Mouse (Mus musculus): ENCODE data around the gene Pik3r4.
"Not testable (repeated sequence)": the region's sequence is repeated elsewhere in the genome, so short reads cannot be mapped to it uniquely, and the experiment has no call there.

The Pik3r4 gene

DNA sequence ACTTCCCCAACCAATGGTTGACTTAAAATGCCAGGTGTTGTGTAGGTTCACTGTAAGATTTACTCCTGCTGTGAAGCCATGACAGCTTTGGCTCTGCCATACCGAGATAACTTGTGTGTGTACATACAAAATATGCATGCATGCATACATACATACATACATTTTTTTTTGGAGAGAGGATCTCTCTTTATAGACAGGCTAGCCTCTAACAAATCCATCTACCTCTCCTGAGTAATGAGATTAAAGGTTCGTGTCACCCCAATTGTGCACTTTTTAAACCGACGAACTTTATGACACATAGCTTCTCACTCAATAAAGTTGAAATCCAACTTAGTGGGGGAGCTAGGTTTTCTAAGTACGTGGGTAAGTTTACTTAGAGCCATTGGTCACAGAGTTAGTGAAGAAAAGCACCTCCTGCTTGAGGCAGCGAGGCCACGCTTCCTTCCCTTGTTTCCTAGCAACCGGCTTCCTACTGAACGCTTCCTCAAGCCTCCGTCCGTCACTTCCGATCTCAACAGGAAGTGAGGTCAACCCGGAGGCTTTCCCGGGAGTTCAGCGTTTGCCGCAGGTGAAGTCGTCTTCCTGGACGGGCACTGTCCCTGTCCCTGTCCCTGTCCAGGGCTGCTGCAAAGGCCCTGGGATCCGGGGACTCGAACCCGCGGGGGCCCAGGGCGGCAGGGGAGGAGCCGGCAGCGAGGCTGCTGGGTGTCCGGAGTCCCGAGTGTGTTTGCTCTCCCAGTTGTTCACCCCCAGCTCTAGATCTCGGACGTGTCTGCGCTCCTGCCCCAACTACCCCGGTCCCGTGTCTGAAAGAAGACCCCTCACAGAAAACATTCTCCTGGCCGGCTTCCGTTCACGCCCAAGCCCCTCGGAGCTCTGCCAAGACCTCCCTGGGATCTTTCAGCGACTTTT, at the start of gene Pik3r4:
Pik3r4 (plus strand) TSS at position 519 of the 912 bp plus-strand sequence.
- peak; percentile 93 for DNase-seq (ENCODE audit: low spot score)

- DNase-seq (ENCODE audit: low spot score): no peak
Measured at GRCm38 (mm10) chr9:105598906-105599305, 43.9 kb upstream of the Pik3r4 start.

GRCm38 (mm10) chr9:105611980-105612771, 30.6 kb upstream of the Pik3r4 start:
- DNase-seq (ENCODE audit: low spot score): peak; percentile 67

DNA sequence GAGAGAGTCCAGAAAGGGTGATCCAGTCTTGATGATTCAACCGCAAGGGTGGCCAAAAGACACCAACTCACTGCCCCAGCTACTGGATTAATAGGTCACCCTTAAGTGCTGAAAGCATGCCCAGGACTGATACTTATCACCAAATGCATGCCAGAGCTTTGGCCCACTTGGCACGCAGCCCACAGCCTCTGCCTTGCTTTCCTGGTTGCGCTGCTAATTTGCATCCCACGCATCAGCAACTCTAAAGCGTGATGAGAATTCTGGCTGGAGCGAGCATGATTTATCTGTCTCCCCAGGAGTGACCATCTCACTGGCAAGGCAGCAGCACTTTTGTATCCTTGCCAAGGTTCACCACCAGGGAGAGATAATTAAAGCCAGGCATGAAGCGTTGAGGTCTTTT, 29.9 kb upstream of the Pik3r4 start:
- peak; percentile 96 for DNase-seq (ENCODE audit: low spot score)

DNA sequence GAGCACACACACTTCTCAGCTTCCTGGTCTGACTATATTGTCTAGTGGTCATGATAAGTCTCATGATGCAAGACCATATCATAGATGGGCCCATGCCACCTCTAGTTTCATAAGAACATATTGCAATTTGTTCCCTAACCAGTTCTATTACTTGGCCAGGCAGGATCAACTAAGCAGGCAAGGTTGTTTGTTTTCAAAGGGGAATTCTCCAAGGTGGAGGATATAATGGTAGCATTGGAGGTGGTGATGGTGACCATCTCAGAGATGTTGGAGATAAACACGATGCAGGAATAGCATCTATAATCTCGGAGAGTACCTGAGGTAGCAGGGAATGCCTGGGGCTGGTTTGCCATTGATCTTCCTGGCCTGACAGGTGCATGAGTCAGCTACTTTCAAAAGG, 26.8 kb upstream of the Pik3r4 start:
- no peak for DNase-seq (ENCODE audit: low spot score)

- peak; percentile 74 for DNase-seq (ENCODE audit: low spot score)
Measured at GRCm38 (mm10) chr9:105617274-105617673, 25.5 kb upstream of the Pik3r4 start.

DNA sequence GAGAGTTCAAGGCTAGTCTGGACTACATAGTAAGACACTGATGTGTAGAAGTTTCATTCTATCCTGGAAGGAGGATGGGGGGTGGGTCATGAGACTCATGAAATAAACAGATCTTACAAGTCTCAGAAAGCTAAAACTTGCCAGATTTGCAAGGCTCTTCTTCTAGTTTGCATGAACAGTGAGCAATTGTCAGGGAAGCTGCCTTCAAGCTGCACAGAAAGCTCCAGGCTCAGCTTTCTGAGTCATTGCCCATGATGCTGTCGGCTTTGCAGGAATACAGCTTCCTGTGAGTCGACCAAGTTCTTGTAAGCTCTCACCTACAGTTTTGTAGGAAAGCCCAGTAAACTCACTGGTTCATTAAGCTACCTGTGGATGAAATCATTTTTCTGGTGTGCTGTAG, 8.8 kb upstream of the Pik3r4 start:
- no peak for DNase-seq (ENCODE audit: low spot score)

DNA sequence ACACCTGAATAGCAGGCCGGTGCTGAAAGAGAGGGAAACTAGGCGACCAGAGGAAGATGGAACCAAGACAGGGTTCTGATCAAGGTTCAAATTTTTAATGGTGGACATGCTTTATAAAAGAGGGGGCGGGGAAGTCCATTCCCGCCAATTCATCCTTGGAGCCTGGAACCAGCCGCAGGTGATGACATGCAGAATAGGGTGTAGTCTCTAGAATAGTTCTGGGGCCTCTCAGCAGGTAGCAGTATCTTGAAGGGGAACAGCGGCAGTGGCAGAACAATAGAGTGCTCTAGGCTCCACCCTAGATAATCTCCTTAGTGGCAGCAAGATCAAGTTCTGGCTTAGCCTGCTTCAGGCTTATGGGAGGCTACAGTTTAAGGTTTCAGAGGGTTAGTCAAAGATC, 1.4 kb upstream of the Pik3r4 start:
- DNase-seq (ENCODE audit: low spot score): not testable (repeated sequence)

DNA sequence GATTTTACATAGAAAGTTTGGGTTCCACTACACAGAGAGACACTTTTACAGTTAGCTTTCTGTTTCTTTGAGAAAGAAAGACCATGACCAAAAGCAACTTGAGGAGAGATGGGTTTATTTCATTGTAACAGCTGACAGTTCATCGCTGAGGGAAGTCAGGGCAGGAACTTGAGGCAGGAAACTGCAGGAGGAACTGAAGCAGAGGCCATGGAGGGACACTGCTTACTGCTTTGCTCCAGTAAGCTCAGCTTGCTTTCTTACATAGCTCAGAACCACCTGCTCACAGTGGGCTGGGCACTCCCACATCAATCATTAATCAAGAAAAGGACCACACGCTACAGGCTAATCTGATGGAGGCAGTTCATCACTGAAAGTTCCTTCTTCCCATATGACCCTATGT, 13.4 kb downstream of the Pik3r4 start:
- no peak for DNase-seq (ENCODE audit: low spot score)

GRCm38 (mm10) chr9:105658216-105658615, 15.4 kb downstream of the Pik3r4 start:
- no peak for DNase-seq (ENCODE audit: low spot score)

DNA sequence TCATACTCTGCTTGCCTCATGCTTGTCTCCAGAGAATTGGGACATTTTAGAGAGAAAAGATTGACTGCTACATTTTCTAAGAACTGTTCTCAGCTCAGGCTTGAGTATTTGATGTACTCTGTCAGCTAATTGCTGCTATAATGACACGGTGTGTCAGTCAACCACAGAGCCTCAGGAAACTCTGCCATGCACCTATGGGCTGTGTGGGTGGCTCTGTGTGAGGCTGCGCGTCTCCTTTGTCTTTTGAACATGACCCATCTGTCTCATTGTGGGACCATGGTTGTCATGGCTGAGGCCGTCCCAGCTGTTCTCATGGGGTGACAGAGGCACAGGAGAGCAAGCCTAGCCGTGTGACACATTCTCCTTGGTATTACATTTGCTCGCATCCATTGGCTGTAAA, 17.1 kb downstream of the Pik3r4 start:
- no peak for DNase-seq (ENCODE audit: low spot score)

DNA sequence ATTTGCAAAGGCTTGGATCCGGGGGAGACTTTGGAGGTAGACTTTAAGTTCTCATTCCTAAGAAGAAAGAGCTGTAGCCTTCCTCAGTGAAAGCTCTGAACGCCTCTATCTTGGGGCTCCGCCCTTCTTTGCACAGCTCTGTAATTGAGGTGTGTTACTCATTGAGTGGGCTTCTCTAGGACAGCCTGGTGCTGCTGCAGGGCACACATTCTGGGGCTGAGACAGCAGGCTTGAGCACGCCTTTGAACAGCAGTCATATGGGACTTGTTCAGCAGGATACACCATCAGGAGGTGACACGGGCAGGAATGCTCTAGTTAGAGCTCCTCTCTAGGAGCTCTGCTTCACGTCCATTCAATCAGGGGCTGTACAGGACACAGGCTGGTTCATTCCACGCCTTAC, 22.5 kb downstream of the Pik3r4 start:
- no peak for DNase-seq (ENCODE audit: low spot score)

GRCm38 (mm10) chr9:105670916-105671315, 28.1 kb downstream of the Pik3r4 start:
- no peak for DNase-seq (ENCODE audit: low spot score)

GRCm38 (mm10) chr9:105672032-105672431, 29.3 kb downstream of the Pik3r4 start:
- no peak for DNase-seq (ENCODE audit: low spot score)

DNA sequence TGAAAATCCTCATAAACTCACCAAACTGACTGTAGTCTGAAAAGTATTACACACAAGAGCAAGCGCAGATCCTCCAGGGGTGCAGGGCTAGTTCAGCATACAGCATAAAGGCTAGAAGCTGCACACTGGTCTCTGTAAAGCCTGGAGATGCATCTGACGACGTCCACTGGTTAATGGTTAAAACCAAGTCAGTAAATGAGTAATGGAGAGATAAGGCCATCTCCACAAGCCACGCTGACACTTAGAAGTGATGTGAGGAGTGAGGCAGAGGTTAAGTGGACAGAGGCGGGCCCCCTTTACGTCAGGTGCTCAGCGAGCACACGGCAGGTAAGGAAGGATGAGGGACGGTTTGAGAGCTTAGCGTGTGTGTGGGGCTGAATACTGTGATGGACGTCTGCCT, 33.2 kb downstream of the Pik3r4 start:
- no peak for DNase-seq (ENCODE audit: low spot score)

GRCm38 (mm10) chr9:105681386-105681785, 38.6 kb downstream of the Pik3r4 start:
- DNase-seq (ENCODE audit: low spot score): no peak

GRCm38 (mm10) chr9:105684549-105685165, 41.9 kb downstream of the Pik3r4 start:
- no peak for DNase-seq (ENCODE audit: low spot score)

- DNase-seq (ENCODE audit: low spot score): no peak
Measured at GRCm38 (mm10) chr9:105689485-105689884, 46.7 kb downstream of the Pik3r4 start.

DNA sequence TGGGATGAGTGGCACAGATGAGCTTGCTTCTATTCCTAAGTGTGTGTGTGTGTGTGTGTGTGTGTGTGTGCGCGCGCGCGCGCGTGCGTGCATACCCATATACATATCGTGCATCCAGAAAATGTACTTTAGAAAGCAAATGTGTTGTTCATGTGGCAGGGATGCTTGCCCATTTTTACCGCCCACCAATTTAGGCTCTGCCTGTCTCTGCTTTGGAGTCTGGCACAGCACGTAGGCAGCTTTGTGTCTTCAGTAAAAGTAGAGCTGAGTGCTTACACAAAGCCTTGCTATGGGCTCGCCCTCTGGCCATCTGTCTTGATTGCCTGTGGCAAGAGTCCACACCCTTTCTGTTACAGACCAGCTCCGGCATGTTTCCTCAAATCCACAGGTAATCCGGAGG, 49.7 kb downstream of the Pik3r4 start:
- DNase-seq (ENCODE audit: low spot score): no peak

GRCm38 (mm10) chr9:105693056-105693455, 50.3 kb downstream of the Pik3r4 start:
- no peak for DNase-seq (ENCODE audit: low spot score)

- DNase-seq (ENCODE audit: low spot score): peak; percentile 12
Measured at GRCm38 (mm10) chr9:105693854-105694253, 51.1 kb downstream of the Pik3r4 start.

- peak; percentile 76 for DNase-seq (ENCODE audit: low spot score)
Measured at GRCm38 (mm10) chr9:105696818-105697564, 54.2 kb downstream of the Pik3r4 start.

Data from MN1 (cell line).